Mouse (Mus musculus) urinary bladder, postnatal 25 days (tissue): ENCODE results near the gene Gm48551.
A peak's percentile ranks its signal among the peaks of the same experiment; 100 is the strongest.

Experiments used
- DNase-seq: peaks from one replicate; pipeline ENCODE4 v3.0.0; 2022; ENCODE audit warnings: low spot score

Gm48551 gene

DNA sequence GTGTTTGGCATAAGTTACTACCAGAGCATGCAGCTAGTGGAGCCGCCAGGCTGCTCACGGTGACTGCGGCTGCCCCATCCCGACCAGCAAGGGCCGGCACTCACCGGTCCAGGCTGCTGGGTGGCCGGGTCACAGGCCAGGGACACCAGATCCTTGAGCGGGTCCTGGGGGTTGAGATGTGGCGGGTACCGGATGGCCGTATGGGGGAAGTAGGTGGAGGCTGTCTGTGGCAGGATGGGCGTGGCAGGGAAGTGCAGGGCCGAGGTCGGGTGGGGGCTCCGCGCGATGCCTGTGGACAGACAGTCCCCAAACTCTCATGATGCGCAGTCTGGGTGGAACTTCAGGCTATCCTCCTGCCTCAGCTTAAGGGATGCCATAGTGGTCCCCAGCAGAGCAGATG lies 20.5 kb downstream of the Gm48551 start:
- DNase-seq, result no peak

DNA sequence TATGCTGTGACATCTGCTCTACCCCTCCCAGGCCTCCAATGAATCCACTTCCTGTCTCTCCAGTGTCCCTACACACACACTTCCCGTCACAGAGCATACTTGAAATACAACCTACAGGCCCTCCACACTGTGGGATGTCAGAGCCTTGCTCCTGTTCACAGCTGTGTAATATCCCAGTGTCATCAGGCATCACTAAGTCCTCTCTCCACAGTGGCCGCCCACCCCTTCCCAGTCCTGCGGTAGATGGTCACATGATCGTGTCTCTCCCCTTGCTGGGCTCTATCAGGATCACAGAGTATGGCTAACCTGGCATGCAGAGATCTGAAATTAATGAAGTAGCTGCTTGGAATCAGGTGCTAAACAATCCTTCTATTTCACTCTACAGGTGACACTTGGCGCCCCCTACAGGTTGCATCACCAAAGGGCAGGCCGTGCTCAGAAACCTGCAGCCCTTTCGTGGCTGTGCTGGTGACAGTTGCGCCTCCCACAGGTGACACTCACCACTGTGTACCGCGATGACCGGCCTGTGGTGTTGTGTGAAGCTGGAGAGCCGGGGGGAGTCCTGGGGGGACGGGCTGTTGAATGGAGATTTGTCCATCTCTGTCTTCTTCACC lies 21.4 kb downstream of the Gm48551 start:
- DNase-seq, result peak; percentile 52

DNA sequence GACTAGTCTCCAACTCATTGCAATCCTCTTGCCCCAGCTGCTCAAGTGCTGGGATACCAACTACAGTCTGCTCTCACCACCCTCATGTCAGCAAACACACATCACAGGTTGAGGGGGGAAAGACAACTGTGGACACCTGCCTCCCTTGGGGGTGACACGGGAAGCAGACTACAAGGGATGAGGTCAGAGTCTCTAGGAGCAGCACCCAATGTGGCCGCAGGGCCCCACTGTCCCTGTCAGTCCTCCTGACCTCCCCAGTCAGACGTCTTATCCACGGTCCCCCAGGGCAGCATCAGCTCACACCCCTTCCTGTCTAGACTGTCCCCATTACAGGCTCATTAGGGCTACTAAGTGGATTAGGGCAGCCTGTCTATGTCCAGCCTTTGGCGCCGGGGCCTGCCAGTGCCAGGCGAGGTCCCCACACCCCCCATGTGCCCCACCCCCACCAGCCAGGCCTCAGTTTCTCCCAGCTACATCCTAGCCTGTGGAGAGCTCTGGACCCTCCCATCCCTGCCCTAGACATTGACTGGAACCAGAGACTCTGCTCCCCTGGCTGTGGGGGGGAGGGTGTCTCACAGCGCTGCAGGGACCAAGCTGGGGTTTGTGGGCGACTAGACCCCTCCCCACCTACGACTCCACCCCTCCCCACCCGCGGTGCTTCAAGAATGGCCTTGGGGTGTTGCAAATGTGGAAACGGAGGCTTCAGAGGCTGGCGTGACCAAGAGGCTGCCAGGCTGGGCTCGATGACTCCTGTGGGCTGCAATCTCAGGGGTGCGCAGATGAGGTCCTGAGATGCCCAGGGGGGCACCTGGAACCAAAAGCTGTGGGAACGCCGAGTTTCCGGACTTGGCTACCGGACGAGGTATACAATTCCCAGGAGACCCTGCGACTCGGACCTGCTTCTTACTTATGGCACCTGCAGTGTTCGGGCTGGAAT lies 22.5 kb downstream of the Gm48551 start:
- no peak for DNase-seq

DNA sequence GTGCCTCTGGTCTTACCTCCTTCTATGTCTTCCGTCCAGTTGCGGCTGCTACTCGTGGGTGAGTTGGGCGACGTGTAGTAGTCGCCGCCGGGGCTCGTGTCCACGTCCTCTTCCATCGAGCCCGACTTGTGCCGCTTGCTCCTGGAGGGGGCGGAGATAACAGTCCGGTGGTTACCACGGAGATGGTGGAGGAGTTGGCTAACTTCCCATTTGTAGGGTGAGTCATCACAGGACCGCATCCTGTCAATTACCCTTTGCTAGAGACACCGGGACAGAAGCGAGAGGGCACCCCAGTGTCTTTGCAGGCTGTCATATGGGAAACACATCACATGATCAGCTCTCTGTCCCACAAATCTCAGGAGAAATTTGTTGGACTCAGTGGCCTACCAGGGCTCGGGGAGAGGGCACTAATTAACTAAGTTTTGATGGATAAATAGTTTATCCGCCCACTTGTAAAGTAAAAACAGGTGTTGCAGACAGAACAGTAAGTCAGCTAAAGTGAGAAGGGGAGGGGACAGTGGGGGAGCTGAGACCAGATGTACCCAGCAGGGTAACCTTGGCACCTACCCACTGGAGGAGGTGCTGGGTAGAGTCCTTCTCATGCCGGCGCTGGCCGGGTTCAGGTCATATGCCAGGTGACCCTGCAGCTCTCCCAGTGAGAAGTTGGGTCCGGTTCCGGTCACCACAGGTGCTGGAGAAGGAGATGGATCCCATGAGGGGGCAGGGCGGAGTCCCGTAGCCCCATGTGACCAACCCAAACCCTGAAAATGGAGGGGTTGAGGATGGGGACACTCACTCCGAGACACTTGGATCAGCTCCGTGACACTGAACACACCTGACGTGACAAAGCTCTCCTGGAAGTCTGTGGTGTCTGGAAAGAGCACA lies 23.5 kb downstream of the Gm48551 start:
- peak; percentile 60 for DNase-seq

DNA sequence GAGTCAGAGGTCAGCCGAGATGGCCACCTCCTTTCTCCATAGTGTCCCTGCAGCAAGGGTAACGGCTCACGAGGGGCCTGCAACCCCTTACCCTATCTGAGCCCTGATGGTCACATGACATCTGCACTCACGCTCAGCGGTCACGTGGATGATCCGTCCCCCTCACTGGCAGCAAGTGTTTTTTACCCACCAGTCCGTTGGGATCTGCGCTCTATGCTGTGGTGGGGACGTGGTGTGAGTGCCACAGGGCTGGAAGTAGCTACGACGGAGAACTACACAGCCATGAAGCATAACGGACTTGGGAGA lies 24.1 kb downstream of the Gm48551 start:
- DNase-seq, result no peak

DNA sequence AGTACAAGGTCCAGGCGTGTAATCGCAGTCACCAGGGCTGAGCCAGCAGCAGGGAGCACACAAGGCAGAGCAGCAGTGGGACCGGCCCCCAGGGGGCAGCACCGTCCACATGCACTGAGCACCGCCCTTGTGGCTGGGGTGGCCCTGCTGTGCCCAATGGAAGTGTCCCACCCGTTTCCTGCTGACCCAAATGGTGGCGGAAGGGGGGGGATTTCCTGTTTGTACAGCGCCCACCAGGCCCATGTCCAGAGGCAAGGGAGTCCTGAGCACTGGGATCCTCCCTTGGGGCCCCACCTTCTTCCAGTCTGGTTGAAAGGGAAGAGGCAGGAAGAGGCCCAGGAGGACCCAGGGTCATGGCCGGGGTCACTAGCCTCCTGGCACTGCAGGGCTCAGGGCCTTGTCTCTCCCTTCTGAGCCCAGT lies 24.6 kb downstream of the Gm48551 start:
- peak; percentile 76 for DNase-seq

DNA sequence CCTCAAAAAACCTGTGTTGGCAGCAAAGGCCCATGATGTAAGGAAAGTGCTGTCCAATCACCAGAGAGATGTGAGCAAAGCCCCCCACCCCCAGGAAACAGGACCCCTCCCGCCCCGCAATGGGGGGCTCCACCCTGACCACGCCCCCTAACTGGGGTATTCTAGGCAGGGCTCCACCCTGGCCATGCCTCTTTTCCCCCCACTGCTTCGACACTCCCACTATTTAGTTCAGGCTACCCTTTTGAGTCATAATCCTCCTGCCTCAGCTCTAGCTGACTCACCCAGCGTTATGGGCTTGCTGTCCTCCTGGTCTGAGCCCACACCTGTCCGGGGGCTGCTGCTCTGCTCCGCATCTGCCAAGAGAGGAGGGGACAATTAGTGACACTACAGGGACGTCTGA lies 25.1 kb downstream of the Gm48551 start:
- DNase-seq, result no peak

DNA sequence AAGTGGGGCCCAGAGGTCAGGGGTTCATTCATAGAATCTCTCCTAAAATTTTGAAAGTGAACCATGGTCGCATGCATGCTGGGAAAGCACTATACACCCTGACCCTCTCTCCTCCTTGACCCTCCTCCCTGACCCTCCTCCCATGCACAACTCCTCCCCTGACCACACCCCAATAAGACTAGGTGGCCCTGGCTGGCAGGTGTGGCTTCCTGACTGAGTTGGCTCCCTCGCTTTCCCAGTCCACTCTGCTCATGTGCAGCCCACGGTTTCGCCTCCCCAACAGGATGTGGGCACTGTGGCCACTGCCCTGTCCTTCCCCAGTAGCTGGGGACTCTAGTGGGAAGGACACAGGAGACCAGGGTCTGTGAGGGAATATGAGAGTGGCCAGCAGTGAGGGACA lies 26.1 kb downstream of the Gm48551 start:
- DNase-seq, result no peak

DNA sequence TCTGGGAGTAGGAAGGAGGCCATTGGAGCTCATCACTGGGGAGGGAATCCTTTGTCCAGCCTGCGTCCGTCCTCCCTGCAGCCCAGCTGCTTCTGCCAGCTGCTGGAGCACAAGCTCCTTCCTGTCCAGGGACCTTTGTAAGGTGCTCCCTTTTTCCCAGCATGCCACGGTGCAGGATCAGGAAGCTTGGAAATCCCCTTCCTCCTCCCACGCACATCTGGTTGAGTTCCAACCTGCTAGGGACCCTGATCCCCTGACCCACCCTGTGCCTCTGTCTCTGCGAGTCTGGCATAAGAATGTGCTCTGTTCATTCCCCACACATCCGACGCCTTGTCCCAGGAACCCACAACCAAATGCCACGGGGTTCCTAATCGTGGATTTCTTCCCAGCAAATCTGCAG lies 26.7 kb downstream of the Gm48551 start:
- no peak for DNase-seq

DNA sequence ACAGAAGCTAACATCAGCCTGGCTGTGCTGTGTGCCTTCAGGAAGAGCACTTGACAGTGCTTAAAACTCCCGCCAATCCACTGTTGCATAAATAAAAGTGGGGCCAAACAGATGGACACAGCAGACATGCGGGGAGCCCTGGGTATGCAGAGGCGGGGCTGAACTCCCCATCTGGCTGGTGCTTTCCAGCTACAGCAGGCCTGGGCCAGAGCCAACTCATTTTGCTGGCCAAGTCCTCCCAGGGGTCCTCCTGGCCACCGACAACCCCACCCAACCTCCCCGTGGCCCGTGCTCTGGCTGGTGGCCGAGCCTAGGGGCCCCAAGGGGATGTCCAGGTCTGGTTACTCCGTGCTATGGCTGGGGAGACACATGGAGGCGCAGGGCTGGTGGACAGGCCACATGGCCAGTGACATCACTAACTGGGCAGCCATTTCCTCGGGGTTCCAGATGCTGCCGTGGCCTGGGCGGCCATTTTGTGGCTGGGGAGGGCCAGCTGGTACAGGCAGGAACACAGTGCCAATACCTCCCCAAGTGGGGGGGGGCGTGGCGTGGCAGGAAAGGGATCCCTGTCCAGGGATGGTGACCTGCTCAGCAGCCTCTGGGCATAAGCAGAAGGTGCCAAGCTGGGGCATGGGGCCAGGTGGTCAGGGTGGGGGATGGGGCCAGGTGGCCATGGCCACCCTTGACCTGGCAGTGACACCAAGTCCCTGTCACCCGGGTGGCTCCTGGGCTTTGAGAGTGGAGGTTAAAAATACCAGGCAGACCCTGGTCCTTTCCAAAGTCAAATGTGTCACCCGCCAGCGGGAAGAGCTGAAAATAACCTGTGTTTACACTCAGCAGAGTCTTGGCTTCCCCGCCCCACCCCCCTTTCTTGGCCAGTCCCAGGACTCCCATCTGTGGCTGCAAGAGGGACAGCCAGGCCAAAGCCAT lies 27.5 kb downstream of the Gm48551 start:
- DNase-seq, result peak; percentile 58

DNA sequence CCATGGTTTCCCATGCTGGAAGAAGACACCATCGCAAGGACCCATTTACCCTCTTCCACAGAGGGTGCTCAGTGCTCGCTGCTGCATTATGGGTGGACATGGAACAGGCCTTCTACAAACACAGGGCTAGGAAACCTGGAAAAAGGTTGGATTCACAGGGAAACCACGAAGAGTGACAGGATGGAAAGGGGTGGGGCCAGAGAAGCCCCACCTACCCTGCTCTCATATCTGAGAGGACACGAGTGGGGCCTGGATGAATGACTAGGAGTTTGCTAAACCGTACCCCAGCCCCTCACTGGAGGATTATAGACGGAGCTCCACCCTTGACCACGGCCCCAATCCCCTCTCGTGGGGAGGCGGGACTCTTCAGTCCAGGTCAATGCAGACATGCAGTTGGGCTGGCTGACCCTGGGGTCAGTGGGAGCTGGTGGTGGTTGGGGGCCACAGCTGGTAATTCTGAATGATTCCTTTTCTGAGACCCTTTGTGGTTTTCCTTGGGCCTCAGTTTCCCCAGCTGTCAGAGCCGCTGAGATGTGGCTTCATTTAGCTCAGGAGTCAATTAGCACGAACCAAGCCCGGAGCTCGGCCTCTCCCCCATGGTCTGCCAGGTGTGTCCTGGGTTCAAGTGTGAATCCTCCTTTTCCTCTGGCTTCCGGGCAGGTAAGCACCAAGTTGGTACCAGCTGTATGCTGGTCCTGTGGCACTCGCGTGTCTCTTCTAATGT lies 28.5 kb downstream of the Gm48551 start:
- DNase-seq, result no peak

DNA sequence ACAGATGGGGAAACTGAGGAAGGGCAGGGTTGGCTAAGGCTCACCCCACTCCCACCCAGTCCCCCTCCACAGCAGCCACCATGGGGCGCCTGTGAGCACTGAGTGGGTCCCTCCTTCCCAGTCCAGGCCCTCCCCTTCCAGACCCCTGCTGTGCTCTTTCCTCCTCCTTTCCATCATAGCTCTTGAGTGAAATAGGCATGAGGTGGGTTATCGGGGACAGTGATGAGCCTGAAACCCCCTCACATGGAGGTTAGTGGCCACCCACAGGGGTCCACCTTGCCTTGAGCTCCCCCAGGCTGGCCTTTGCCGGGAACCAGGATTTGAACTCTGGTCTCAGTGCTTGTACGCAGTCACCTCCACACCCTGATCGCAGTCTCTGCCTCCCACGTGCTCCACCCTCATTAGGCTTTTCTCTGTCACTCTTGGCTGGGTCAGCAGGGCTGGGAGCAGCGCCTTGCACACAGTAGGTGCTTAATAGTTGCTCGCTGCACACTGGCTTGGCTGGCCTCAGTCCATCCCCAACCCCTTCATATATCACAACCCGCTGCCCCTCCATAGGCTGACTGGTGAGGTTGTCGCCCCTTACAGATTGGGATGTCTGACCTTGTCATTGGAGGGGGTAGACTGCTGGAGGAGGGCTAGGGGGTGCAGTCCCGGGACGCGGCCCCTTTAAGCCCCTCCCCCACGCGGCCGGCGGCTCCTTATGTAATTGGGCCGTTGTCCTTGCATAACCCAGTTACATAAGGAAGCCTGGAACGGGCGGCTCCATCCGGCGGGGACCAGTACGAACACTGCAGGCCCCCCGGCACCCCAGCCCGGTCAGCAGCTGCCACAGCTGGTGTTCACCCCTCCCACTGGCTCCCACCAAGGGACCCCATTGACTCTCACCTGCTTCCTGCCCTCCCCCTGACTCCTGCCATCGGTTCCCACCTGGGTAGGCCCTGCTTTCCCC lies 29.3 kb downstream of the Gm48551 start:
- peak; percentile 77 for DNase-seq

DNA sequence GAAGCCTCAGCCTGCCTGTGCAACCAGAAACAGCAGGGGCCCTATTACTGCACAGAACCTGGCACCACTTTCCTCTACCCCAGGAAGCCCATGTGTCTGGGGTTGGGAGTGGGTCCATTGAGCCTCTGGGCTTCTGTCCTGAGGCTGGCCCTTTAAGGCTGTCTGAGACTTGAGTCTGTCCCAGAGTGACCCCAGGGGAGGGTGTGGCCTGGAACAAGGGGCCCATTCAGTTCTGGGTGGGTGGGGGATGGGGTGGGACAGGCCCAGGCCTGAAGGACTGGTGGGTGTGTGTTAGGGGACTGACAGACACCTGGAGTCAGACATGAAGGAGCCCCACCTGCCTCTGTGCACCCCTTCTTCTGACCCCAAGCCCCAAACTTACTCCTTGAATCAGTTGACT lies 30.4 kb downstream of the Gm48551 start:
- no peak for DNase-seq

DNA sequence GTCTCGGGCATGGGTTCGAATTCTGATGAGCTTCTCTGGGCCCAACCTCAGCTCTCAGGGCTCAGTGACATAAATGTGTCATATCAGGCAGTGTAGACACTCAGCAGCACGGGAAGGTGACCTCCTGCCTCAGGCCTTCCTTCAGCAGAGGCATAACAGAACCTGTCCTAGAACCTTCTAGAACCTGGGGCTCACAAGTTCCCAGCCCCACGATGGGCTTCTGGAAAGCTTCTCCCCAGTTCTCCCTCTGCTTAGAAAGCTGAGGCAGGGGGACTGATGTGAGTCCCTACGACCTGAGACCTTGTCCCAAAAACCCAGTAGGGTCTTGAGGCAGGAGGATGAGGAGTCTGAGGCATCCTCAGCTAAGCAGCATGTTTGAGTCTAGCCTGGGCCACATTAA lies 30.9 kb downstream of the Gm48551 start:
- DNase-seq, result no peak

DNA sequence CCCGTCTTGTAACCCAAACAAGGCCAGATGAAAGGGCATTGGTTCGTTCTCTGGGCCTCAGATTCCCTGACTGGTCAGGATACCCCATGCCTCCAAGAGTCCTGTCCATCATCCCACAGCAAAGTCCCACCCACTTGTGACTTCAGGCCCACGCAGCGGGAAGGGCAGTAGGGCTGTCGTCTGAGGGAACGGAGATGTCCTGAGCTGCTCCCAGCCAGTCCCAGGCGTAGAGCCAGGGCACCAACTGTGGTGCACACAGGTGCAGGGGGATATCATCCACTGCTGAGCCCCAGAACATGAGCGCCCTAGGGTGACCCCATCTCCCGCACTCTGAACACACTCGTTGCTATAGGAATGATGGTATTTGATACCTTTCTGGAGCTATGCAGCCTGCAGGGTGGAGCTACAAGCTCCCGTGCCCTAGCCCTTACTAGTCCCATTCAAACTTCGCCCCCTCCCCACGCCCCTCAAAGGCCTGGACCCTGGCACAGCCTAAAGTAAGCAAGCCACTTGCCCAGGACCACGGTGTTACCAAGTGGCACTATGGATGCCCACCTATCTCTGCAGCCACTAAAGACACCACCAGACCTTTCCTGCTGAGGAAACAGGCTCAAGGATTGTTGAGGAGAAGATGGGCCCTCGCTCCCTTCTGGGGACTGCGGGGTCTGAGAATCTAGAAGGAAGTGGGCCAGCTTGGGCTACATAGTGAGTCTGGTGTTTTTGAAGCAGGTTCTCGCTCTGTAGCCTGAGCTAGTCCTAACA lies 31.5 kb downstream of the Gm48551 start:
- no peak for DNase-seq

DNA sequence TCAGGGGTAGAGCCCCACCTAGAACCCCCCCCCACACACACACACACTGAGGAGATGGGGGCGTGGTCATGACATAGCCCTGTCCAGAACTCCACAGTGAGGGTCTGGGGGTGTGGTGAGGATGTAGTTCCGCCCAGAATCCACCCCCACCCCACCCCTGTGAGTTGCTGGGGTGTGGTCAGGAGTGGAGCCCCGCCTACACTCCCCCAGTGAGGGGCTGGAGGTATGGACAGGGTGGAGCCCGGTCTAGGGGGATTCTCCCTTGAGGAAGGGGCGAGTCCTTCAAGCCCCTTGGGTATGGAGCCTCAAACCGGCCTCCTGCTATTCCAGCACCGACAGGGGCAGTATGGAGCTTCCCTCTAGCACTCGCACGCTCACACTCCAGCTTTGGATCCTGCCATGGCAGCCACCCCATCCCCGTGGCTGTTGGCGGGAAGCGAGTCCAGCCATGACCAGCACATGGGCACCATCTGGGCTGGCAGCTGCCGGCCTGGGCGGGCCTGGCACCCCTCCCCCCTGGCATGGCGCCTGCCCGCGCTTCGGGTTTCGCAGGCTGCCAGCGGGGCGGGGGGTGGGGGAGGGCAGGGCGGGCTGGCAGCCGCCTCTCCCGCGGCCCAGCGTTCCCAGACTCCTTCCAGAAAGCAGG lies 32.4 kb downstream of the Gm48551 start:
- peak; percentile 72 for DNase-seq

DNA sequence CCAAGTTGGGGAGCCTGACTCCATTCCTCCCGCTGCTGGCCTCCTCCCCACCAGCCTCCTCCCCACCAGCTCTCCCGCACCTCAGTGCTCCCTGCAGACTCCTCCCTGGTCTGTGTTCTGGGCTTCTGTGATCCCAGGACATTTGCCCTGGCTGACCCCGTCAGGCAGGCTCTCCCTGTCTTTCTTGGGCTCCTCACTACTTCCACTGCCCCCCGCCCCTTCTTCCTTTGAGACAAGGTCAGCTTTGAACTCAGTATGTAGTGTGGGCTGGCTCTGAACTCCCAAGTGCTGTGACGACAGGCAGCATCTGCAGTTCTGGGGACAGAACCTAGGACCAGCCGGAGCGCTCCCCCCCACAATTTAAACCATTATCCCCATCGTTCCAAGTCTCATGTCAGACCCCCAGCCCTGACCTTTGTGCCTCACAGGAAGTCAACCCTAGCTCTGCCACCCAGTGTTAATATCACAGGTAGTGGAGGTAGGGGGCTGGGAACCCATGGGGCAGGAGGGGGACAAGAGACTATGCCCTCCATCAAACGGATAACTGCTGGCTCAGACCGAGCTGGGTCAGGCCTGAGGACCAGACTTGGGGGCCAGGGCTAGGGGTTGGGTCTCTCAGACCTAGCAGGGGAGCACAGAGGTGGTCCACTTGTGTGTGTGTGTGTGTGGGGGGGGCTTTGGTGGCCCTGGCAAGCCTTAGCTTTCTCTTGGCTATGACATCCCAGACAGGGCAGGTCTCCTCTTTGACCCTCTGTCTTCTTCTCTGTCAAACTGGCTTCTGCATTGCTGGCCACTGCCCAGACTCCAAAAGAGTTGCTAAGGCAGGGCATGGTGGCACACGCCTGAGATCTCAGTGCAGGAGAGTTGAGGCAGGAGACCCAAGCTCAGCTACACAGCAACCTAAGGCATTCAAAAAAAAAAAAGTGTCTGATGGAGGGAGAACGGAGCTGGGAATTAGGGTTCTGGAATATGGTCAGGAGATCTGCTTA lies 33.3 kb downstream of the Gm48551 start:
- no peak for DNase-seq
